Mouse (Mus musculus) kidney, adult 9 months (tissue): ENCODE results near the gene Zp3.

ENCODE experiments used
- DNase-seq: peaks from one replicate; pipeline ENCODE4 v3.0.0; 2022

Zp3 gene

GRCm38 (mm10) chr5:135962492-135963279 is 17.2 kb upstream of the Zp3 start:
- DNase-seq: peak; percentile 99

GRCm38 (mm10) chr5:135963280-135963627 is 16.6 kb upstream of the Zp3 start:
- no peak for DNase-seq

- peak; percentile 57 for DNase-seq
These were observed 14.4 kb upstream of the Zp3 start for GRCm38 (mm10) chr5:135965501-135965930.

- DNase-seq: no peak
These were observed 13.0 kb upstream of the Zp3 start for GRCm38 (mm10) chr5:135966866-135967265.

- peak; percentile 61 for DNase-seq
These were observed 11.1 kb upstream of the Zp3 start for GRCm38 (mm10) chr5:135968781-135969180.

- no peak for DNase-seq
These were observed 9.7 kb upstream of the Zp3 start for GRCm38 (mm10) chr5:135970247-135970646.

GRCm38 (mm10) chr5:135971876-135972275 is 8.0 kb upstream of the Zp3 start:
- DNase-seq: no peak

- DNase-seq: no peak
These were observed 5.5 kb upstream of the Zp3 start, which contains the start of gene Ssc4d for GRCm38 (mm10) chr5:135974365-135974764. Ssc4d (minus strand) TSS chr5:135974531.

- no peak for DNase-seq
These were observed 3.8 kb upstream of the Zp3 start for GRCm38 (mm10) chr5:135975893-135976668.

- no peak for DNase-seq
These were observed 518 bp upstream of the Zp3 start for GRCm38 (mm10) chr5:135979381-135979780.

- peak; percentile 66 for DNase-seq
These were observed 2.5 kb downstream of the Zp3 start for GRCm38 (mm10) chr5:135982398-135982797.

GRCm38 (mm10) chr5:135984546-135985044 is 4.7 kb downstream of the Zp3 start:
- DNase-seq: no peak

- no peak for DNase-seq
These were observed 7.3 kb downstream of the Zp3 start for GRCm38 (mm10) chr5:135987248-135987647.

GRCm38 (mm10) chr5:135990601-135991000 is 10.7 kb downstream of the Zp3 start:
- DNase-seq: no peak

- peak; percentile 26 for DNase-seq
These were observed 13.6 kb downstream of the Zp3 start for GRCm38 (mm10) chr5:135993381-135993965.

GRCm38 (mm10) chr5:135994335-135994724 is 14.4 kb downstream of the Zp3 start:
- DNase-seq: no peak

- DNase-seq: peak; percentile 91
These were observed 15.1 kb downstream of the Zp3 start, which contains the start of gene Dtx2 for GRCm38 (mm10) chr5:135994725-135995687. Dtx2 (plus strand) TSS chr5:135994800.

- no peak for DNase-seq
These were observed 16.3 kb downstream of the Zp3 start for GRCm38 (mm10) chr5:135996162-135996561.

- no peak for DNase-seq
These were observed 21.3 kb downstream of the Zp3 start for GRCm38 (mm10) chr5:136001222-136001621.

GRCm38 (mm10) chr5:136002325-136002724 is 22.4 kb downstream of the Zp3 start:
- no peak for DNase-seq

- no peak for DNase-seq
These were observed 22.9 kb downstream of the Zp3 start for GRCm38 (mm10) chr5:136002751-136003151.

GRCm38 (mm10) chr5:136004537-136004936 is 24.6 kb downstream of the Zp3 start:
- DNase-seq: no peak
